Mouse (Mus musculus): ENCODE results near the gene Rnf13. TPM values are rescaled to one million over a fixed set of nuclear protein-coding genes. Genes with fewer than 3 reads are reported as not detected.
"Not testable (repeated sequence)": the region's sequence is repeated elsewhere in the genome, so short reads cannot be mapped to it uniquely, and the experiment has no call there.

Rnf13 gene
- 10 to 100 TPM; 59.9 to 61.5 TPM for total RNA-seq (2021)
- long read RNA-seq, transcript Rnf13-209 (9 exons, 1,062 nt) = minor isoform, 6 of 77 reads
- long read RNA-seq, transcript Rnf13-201 (10 exons, 2,678 nt) = major isoform, 53 of 77 reads
- long read RNA-seq, partial matches to known transcripts = 3 of 77 reads
- long read RNA-seq, other reads (novel, unspliced or antisense) = 12 of 77 reads

GRCm38 (mm10) chr3:57735511-57736370 lies at the start of gene Rnf13:
Gene Rnf13, plus strand, starts transcription at chr3:57736062.
- peak; percentile 97 to 98 for DNase-seq (ENCODE audit: low spot score in 2 of 2)

- DNase-seq (ENCODE audit: low spot score in 2 of 2) = no peak
These were observed 44.1 kb upstream of the Rnf13 start for GRCm38 (mm10) chr3:57691772-57692171.

GRCm38 (mm10) chr3:57692719-57693118 lies 43.1 kb upstream of the Rnf13 start, which contains the start of gene Ankub1:
Gene Ankub1, minus strand, starts transcription at chr3:57692799.
- DNase-seq (ENCODE audit: low spot score in 2 of 2) = no peak

- DNase-seq (ENCODE audit: low spot score in 2 of 2) = no peak
These were observed 39.6 kb upstream of the Rnf13 start for GRCm38 (mm10) chr3:57696249-57696648.

GRCm38 (mm10) chr3:57696779-57697178 lies 39.1 kb upstream of the Rnf13 start:
- DNase-seq (ENCODE audit: low spot score in 2 of 2) = no peak

- no peak for DNase-seq (ENCODE audit: low spot score in 2 of 2)
These were observed 21.7 kb upstream of the Rnf13 start for GRCm38 (mm10) chr3:57714151-57714550.

- DNase-seq (ENCODE audit: low spot score in 2 of 2) = no peak
These were observed 3.5 kb upstream of the Rnf13 start for GRCm38 (mm10) chr3:57732206-57732915.

- DNase-seq (ENCODE audit: low spot score in 2 of 2) = no peak
These were observed 695 bp downstream of the Rnf13 start for GRCm38 (mm10) chr3:57736419-57737095.

GRCm38 (mm10) chr3:57739830-57740229 lies 4.0 kb downstream of the Rnf13 start:
- no peak for DNase-seq (ENCODE audit: low spot score in 2 of 2)

- no peak for DNase-seq (ENCODE audit: low spot score in 2 of 2)
These were observed 12.9 kb downstream of the Rnf13 start for GRCm38 (mm10) chr3:57748576-57749267.

GRCm38 (mm10) chr3:57776915-57777314 lies 41.1 kb downstream of the Rnf13 start:
- no peak for DNase-seq (ENCODE audit: low spot score in 2 of 2)

GRCm38 (mm10) chr3:57788472-57788871 lies 52.6 kb downstream of the Rnf13 start:
- DNase-seq (ENCODE audit: low spot score in 2 of 2) = no peak

- DNase-seq (ENCODE audit: low spot score in 2 of 2) = no peak
These were observed 53.4 kb downstream of the Rnf13 start for GRCm38 (mm10) chr3:57789005-57789962.

GRCm38 (mm10) chr3:57791104-57791503 lies 55.2 kb downstream of the Rnf13 start:
- DNase-seq (ENCODE audit: low spot score in 2 of 2) = no peak

- DNase-seq (ENCODE audit: low spot score in 2 of 2) = not testable (repeated sequence)
These were observed 59.2 kb downstream of the Rnf13 start for GRCm38 (mm10) chr3:57795071-57795470.

GRCm38 (mm10) chr3:57815447-57815846 lies 79.6 kb downstream of the Rnf13 start:
- DNase-seq (ENCODE audit: low spot score in 2 of 2) = no peak

GRCm38 (mm10) chr3:57825866-57826265 lies 90.0 kb downstream of the Rnf13 start:
- peak in 1 of 2 experiments; percentile 38 for DNase-seq (ENCODE audit: low spot score in 2 of 2)

- DNase-seq (ENCODE audit: low spot score in 2 of 2) = no peak
These were observed 97.7 kb downstream of the Rnf13 start for GRCm38 (mm10) chr3:57833585-57833984.

- no peak for DNase-seq (ENCODE audit: low spot score in 2 of 2)
These were observed 101.0 kb downstream of the Rnf13 start for GRCm38 (mm10) chr3:57836911-57837310.

GRCm38 (mm10) chr3:57843775-57844174 lies 107.9 kb downstream of the Rnf13 start:
- DNase-seq (ENCODE audit: low spot score in 2 of 2) = no peak
